Mouse (Mus musculus) embryonic facial prominence, embryonic 11.5 days (tissue): Measurements from ENCODE around the gene Dpf2. TPM values are rescaled to one million over a fixed set of nuclear protein-coding genes. Genes with fewer than 3 reads are reported as not detected.
A peak's percentile ranks its signal among the peaks of the same experiment; 100 is the strongest.

Experiments
- ATAC-seq: fragments of 200-750 bp; cut with Nextera tagmentation; replicated peaks from 2 replicates; pipeline ENCODE4 v1.8.0; 2017; ENCODE audit warnings: low read depth; ENCODE audit not compliant: insufficient number of reproducible peaks, low FRiP score, low TSS enrichment
- DNase-seq: peaks from one replicate; pipeline ENCODE4 v3.0.0-alpha.2; 2015; ENCODE audit warnings: low spot score
- H3K27ac ChIP-seq: fragments of 300-500 bp; sonication (generic); replicated peaks from 2 replicates; pipeline ENCODE4 v1.5.1; 2014; ENCODE audit warnings: mild to moderate bottlenecking, low read depth, low read length, control low read depth
- H3K27me3 ChIP-seq: fragments of 300-500 bp; sonication (generic); 2 replicates; pipeline ENCODE4 v1.6.1; 2014; ENCODE audit warnings: mild to moderate bottlenecking, low read length, moderate library complexity, mixed read lengths; ENCODE audit not compliant: control insufficient read depth, insufficient read depth
- H3K36me3 ChIP-seq: fragments of 300-500 bp; sonication (generic); replicated peaks from 2 replicates; pipeline ENCODE4 v1.6.1; 2014; ENCODE audit warnings: low read depth, mild to moderate bottlenecking, low read length, moderate library complexity, mixed read lengths; ENCODE audit not compliant: control insufficient read depth, insufficient read depth
- H3K4me1 ChIP-seq: fragments of 300-500 bp; sonication (generic); 2 replicates; pipeline ENCODE4 v1.6.1; 2014; ENCODE audit warnings: low read length, mixed read lengths; ENCODE audit not compliant: control insufficient read depth, insufficient read depth
- H3K4me2 ChIP-seq: fragments of 300-500 bp; sonication (generic); 2 replicates; pipeline ENCODE4 v1.6.1; 2014; ENCODE audit warnings: low read depth, mild to moderate bottlenecking, control low read depth, low read length, moderate library complexity
- H3K4me3 ChIP-seq: fragments of 300-500 bp; sonication (generic); 2 replicates; pipeline ENCODE4 v1.5.1; 2014; ENCODE audit warnings: low read depth, low read length, control low read depth
- H3K9ac ChIP-seq: fragments of 300-500 bp; sonication (generic); replicated peaks from 2 replicates; pipeline ENCODE4 v1.6.1; 2014; ENCODE audit warnings: mild to moderate bottlenecking, control low read depth, low read length
- H3K9me3 ChIP-seq: fragments of 300-500 bp; sonication (generic); replicated peaks from 2 replicates; pipeline ENCODE4 v1.6.1; 2016; ENCODE audit warnings: mild to moderate bottlenecking, low read length, inconsistent platforms, mixed read lengths; ENCODE audit not compliant: control insufficient read depth
- WGBS: fragments of 180-500 bp; shearing (Covaris S2); extraction: QIAGEN DNeasy Blood & Tissue Kit; methylation state at CpG from one replicate; pipeline ENCODE4 v1.1.7; 2014; 5-methylcytosine and 5-hydroxymethylcytosine counted together
- polyA plus RNA-seq: library from polyadenylated mRNA; unstranded; fragments of >200 nt; fragmentation: Nextera tagmentation; extraction: Ambion mirVana; gene quantifications from 2 replicates; pipeline ENCODE4 v1.2.1, GENCODE M21; 2014

Gene Dpf2
- polyA plus RNA-seq, 1 experiment from 2014 or later: 202 TPM

GRCm38 (mm10) chr19:5850860-5851259 lies 62.0 kb downstream of the Dpf2 start:
- H3K9ac ChIP-seq: no peak overlapping the region
- H3K4me1 ChIP-seq: peaks cover 26% of the 10 kb centered on the region
- DNase-seq (no peak), ATAC-seq (no peak)
- H3K4me3 ChIP-seq: no peak overlapping the region
- 90% methylated on average over 3 of the region's 3 CpGs for WGBS
- H3K4me2 ChIP-seq: no peak overlapping the region
- H3K9me3 ChIP-seq: no peaks in the 10 kb centered on the region
- no peaks in the 10 kb centered on the region for H3K27me3 ChIP-seq
- H3K36me3 ChIP-seq: peaks cover 10% of the 10 kb centered on the region
- no peak overlapping the region for H3K27ac ChIP-seq

- Histone ChIP-seq H3K4me3 (no peak overlapping the region), H3K4me1 (peaks cover 27% of the 10 kb centered on the region), H3K9me3 (no peaks in the 10 kb centered on the region), H3K4me2 (no peak overlapping the region), H3K27me3 (no peaks in the 10 kb centered on the region), H3K27ac (no peak overlapping the region), H3K9ac (no peak overlapping the region), H3K36me3 (peaks cover 10% of the 10 kb centered on the region)
- ATAC-seq: no peak
- DNase-seq: peak; percentile 92
- 29% methylated on average over 11 of the region's 11 CpGs for WGBS
Measured at GRCm38 (mm10) chr19:5849843-5850527, 62.8 kb downstream of the Dpf2 start.

GRCm38 (mm10) chr19:5848826-5849672 lies 63.8 kb downstream of the Dpf2 start:
- peak; percentile 52 for DNase-seq
- Histone ChIP-seq H3K4me1 (peaks cover 28% of the 10 kb centered on the region), H3K4me3 (no peak overlapping the region)

GRCm38 (mm10) chr19:5848032-5848825 lies 64.6 kb downstream of the Dpf2 start:
- no peaks in the 10 kb centered on the region for H3K9me3 ChIP-seq
- H3K9ac ChIP-seq: peak overlapping the region; percentile 25
- H3K27me3 ChIP-seq: no peaks in the 10 kb centered on the region
- H3K4me3 ChIP-seq: no peak overlapping the region
- H3K36me3 ChIP-seq: peaks cover 10% of the 10 kb centered on the region
- DNase-seq: peak; percentile 21
- H3K4me1 ChIP-seq: peaks cover 28% of the 10 kb centered on the region
- 37% methylated on average over 14 of the region's 14 CpGs for WGBS
- 0 out of 2 replicates have a peak overlapping the region, but pooled peaks have one; percentile 2 for H3K4me2 ChIP-seq
- peak overlapping the region; percentile 74; the same call in 1 of the 2 replicates for H3K27ac ChIP-seq
- ATAC-seq: no peak

More at GRCm38 (mm10) chr19:5848826-5849672, 63.8 kb downstream of the Dpf2 start:
- no peaks in the 10 kb centered on the region for H3K27me3 ChIP-seq
- no peak overlapping the region for H3K4me2 ChIP-seq
- peak overlapping the region; percentile 35; the same call in 1 of the 2 replicates for H3K27ac ChIP-seq
- H3K36me3 ChIP-seq: peaks cover 10% of the 10 kb centered on the region
- ATAC-seq: no peak
- no peaks in the 10 kb centered on the region for H3K9me3 ChIP-seq
- H3K9ac ChIP-seq: peak overlapping the region; percentile 2
- WGBS: 28% methylated on average over 13 of the region's 13 CpGs

- Histone ChIP-seq H3K27ac (peak overlapping the region; percentile 74), H3K4me3 (no peak overlapping the region), H3K4me1 (peaks cover 28% of the 10 kb centered on the region), H3K9me3 (no peaks in the 10 kb centered on the region), H3K27me3 (no peaks in the 10 kb centered on the region), H3K36me3 (peaks cover 8% of the 10 kb centered on the region), H3K4me2 (0 out of 2 replicates have a peak overlapping the region, but pooled peaks have one; percentile 11), H3K9ac (peak overlapping the region; percentile 25)
- DNase-seq (no peak), ATAC-seq (no peak)
- WGBS: 24% methylated on average over 4 of the region's 4 CpGs
Measured at GRCm38 (mm10) chr19:5847306-5847796, 65.5 kb downstream of the Dpf2 start.

- Histone ChIP-seq H3K4me3 (no peak overlapping the region), H3K9me3 (no peaks in the 10 kb centered on the region), H3K27me3 (no peaks in the 10 kb centered on the region), H3K4me1 (peaks cover 28% of the 10 kb centered on the region), H3K27ac (peak overlapping the region; percentile 74), H3K36me3 (peaks cover 2% of the 10 kb centered on the region; the same call in 1 of the 2 replicates), H3K4me2 (peak overlapping the region; percentile 61), H3K9ac (peak overlapping the region; percentile 33)
- ATAC-seq (peak; percentile 80), DNase-seq (peak; percentile 87)
- WGBS: 4% methylated on average over 16 of the region's 16 CpGs
Measured at GRCm38 (mm10) chr19:5846557-5847305, 66.1 kb downstream of the Dpf2 start.
